Mouse (Mus musculus) embryonic facial prominence, embryonic 12.5 days (tissue): ENCODE measurements around the gene Tab2. TPM values are rescaled to one million over a fixed set of nuclear protein-coding genes. Genes with fewer than 3 reads are reported as not detected.

Experiments used
- ATAC-seq: fragments of 200-750 bp; cut with Nextera tagmentation; 2 replicates; pipeline ENCODE4 v1.8.0; 2017; ENCODE audit not compliant: insufficient number of reproducible peaks, insufficient read depth, low FRiP score, low TSS enrichment
- H3K27ac ChIP-seq: fragments of 300-500 bp; sonication (generic); 2 replicates; pipeline ENCODE4 v1.5.1; 2016; ENCODE audit warnings: mild to moderate bottlenecking
- H3K27me3 ChIP-seq: fragments of 300-500 bp; sonication (generic); 2 replicates; pipeline ENCODE4 v1.6.1; 2016; ENCODE audit warnings: mild to moderate bottlenecking, moderate library complexity
- H3K36me3 ChIP-seq: fragments of 300-500 bp; sonication (generic); 2 replicates; pipeline ENCODE4 v1.6.1; 2016; ENCODE audit warnings: mild to moderate bottlenecking
- H3K4me1 ChIP-seq: fragments of 300-500 bp; sonication (generic); 2 replicates; pipeline ENCODE4 v1.6.1; 2016
- H3K4me2 ChIP-seq: fragments of 300-500 bp; sonication (generic); replicated peaks from 2 replicates; pipeline ENCODE4 v1.6.1; 2016; ENCODE audit warnings: mild to moderate bottlenecking, moderate library complexity
- H3K4me3 ChIP-seq: fragments of 300-500 bp; sonication (generic); 2 replicates; pipeline ENCODE4 v1.5.1; 2016; ENCODE audit warnings: mild to moderate bottlenecking
- H3K9ac ChIP-seq: fragments of 300-500 bp; sonication (generic); 2 replicates; pipeline ENCODE4 v1.6.1; 2016; ENCODE audit warnings: mild to moderate bottlenecking, moderate library complexity
- H3K9me3 ChIP-seq: fragments of 300-500 bp; sonication (generic); 2 replicates; pipeline ENCODE4 v1.6.1; 2016; ENCODE audit warnings: mild to moderate bottlenecking, moderate library complexity
- WGBS: fragments of 180-500 bp; shearing (Covaris S2); methylation state at CpG from one replicate; pipeline ENCODE4 v1.1.7; 2016; 5-methylcytosine and 5-hydroxymethylcytosine counted together
- polyA plus RNA-seq: library from polyadenylated mRNA; unstranded; fragments of >200 nt; fragmentation: Nextera tagmentation; extraction: Ambion mirVana; gene quantifications from 2 replicates; pipeline ENCODE4 v1.2.1, GENCODE M21; 2016

Gene Tab2
- polyA plus RNA-seq, 1 experiment from 2014 or later = 26.4 TPM

GRCm38 (mm10) chr10:7861937-7862657 is 93.9 kb downstream of the Tab2 start:
- H3K27ac ChIP-seq = 0 out of 2 replicates have a peak overlapping the region, but pooled peaks have one; percentile 30
- H3K4me2 ChIP-seq = no peak overlapping the region
- H3K4me3 ChIP-seq = no peak overlapping the region
- ATAC-seq = no peak
- H3K36me3 ChIP-seq = no peaks in the 10 kb centered on the region
- no peaks in the 10 kb centered on the region for H3K9me3 ChIP-seq
- no peaks in the 10 kb centered on the region for H3K4me1 ChIP-seq
- H3K9ac ChIP-seq = no peak overlapping the region
- peaks cover 10% of the 10 kb centered on the region for H3K27me3 ChIP-seq
- 90% methylated on average over 25 of the region's 25 CpGs for WGBS

GRCm38 (mm10) chr10:7861259-7861936 is 94.6 kb downstream of the Tab2 start:
- H3K27ac ChIP-seq = 0 out of 2 replicates have a peak overlapping the region, but pooled peaks have one; percentile 30
- no peak overlapping the region for H3K4me3 ChIP-seq
- 66% methylated on average over 14 of the region's 14 CpGs for WGBS
- ATAC-seq = no peak
- H3K36me3 ChIP-seq = no peaks in the 10 kb centered on the region
- no peaks in the 10 kb centered on the region for H3K9me3 ChIP-seq
- H3K4me2 ChIP-seq = no peak overlapping the region
- no peak overlapping the region for H3K9ac ChIP-seq
- H3K4me1 ChIP-seq = no peaks in the 10 kb centered on the region
- peaks cover 4% of the 10 kb centered on the region for H3K27me3 ChIP-seq

GRCm38 (mm10) chr10:7860494-7860893 is 95.5 kb downstream of the Tab2 start:
- Histone ChIP-seq H3K27me3 (no peaks in the 10 kb centered on the region), H3K36me3 (no peaks in the 10 kb centered on the region), H3K4me3 (no peak overlapping the region), H3K27ac (no peak overlapping the region), H3K9ac (no peak overlapping the region), H3K4me2 (no peak overlapping the region), H3K9me3 (no peaks in the 10 kb centered on the region), H3K4me1 (no peaks in the 10 kb centered on the region)
- no peak for ATAC-seq
- WGBS = 84% methylated on average over 7 of the region's 7 CpGs

Other genes starting within 250 kb of the Tab2 start
- gene Katna1, start 230.2 kb downstream of the Tab2 start, polyA plus RNA-seq = 64.7 and 65.9 TPM in 2 replicates
- 65.8 and 78.4 TPM in 2 replicates for gene Ginm1, start 163.4 kb downstream of the Tab2 start, polyA plus RNA-seq
- 42.7 and 47.3 TPM in 2 replicates for gene Ppil4, start 163.3 kb downstream of the Tab2 start, polyA plus RNA-seq
- 0.05 and 0.10 TPM in 2 replicates for gene Zc3h12d, start 123.8 kb downstream of the Tab2 start, polyA plus RNA-seq